Mouse (Mus musculus) embryonic facial prominence, embryonic 11.5 days (tissue): ENCODE results near the gene Smg1. TPM values are rescaled to one million over a fixed set of nuclear protein-coding genes. Genes with fewer than 3 reads are reported as not detected.

Source experiments
- ATAC-seq: fragments of 200-750 bp; cut with Nextera tagmentation; replicated peaks from 2 replicates; pipeline ENCODE4 v1.8.0; 2017; ENCODE audit warnings: low read depth; ENCODE audit not compliant: insufficient number of reproducible peaks, low FRiP score, low TSS enrichment
- DNase-seq: peaks from one replicate; pipeline ENCODE4 v3.0.0-alpha.2; 2015; ENCODE audit warnings: low spot score
- H3K27ac ChIP-seq: fragments of 300-500 bp; sonication (generic); replicated peaks from 2 replicates; pipeline ENCODE4 v1.5.1; 2014; ENCODE audit warnings: mild to moderate bottlenecking, low read depth, low read length, control low read depth
- H3K27me3 ChIP-seq: fragments of 300-500 bp; sonication (generic); 2 replicates; pipeline ENCODE4 v1.6.1; 2014; ENCODE audit warnings: mild to moderate bottlenecking, low read length, moderate library complexity, mixed read lengths; ENCODE audit not compliant: control insufficient read depth, insufficient read depth
- H3K36me3 ChIP-seq: fragments of 300-500 bp; sonication (generic); replicated peaks from 2 replicates; pipeline ENCODE4 v1.6.1; 2014; ENCODE audit warnings: low read depth, mild to moderate bottlenecking, low read length, moderate library complexity, mixed read lengths; ENCODE audit not compliant: control insufficient read depth, insufficient read depth
- H3K4me1 ChIP-seq: fragments of 300-500 bp; sonication (generic); 2 replicates; pipeline ENCODE4 v1.6.1; 2014; ENCODE audit warnings: low read length, mixed read lengths; ENCODE audit not compliant: control insufficient read depth, insufficient read depth
- H3K4me2 ChIP-seq: fragments of 300-500 bp; sonication (generic); 2 replicates; pipeline ENCODE4 v1.6.1; 2014; ENCODE audit warnings: low read depth, mild to moderate bottlenecking, control low read depth, low read length, moderate library complexity
- H3K4me3 ChIP-seq: fragments of 300-500 bp; sonication (generic); 2 replicates; pipeline ENCODE4 v1.5.1; 2014; ENCODE audit warnings: low read depth, low read length, control low read depth
- H3K9ac ChIP-seq: fragments of 300-500 bp; sonication (generic); replicated peaks from 2 replicates; pipeline ENCODE4 v1.6.1; 2014; ENCODE audit warnings: mild to moderate bottlenecking, control low read depth, low read length
- H3K9me3 ChIP-seq: fragments of 300-500 bp; sonication (generic); replicated peaks from 2 replicates; pipeline ENCODE4 v1.6.1; 2016; ENCODE audit warnings: mild to moderate bottlenecking, low read length, inconsistent platforms, mixed read lengths; ENCODE audit not compliant: control insufficient read depth
- WGBS: fragments of 180-500 bp; shearing (Covaris S2); extraction: QIAGEN DNeasy Blood & Tissue Kit; methylation state at CpG from one replicate; pipeline ENCODE4 v1.1.7; 2014; 5-methylcytosine and 5-hydroxymethylcytosine counted together
- polyA plus RNA-seq: library from polyadenylated mRNA; unstranded; fragments of >200 nt; fragmentation: Nextera tagmentation; extraction: Ambion mirVana; gene quantifications from 2 replicates; pipeline ENCODE4 v1.2.1, GENCODE M21; 2014

Smg1 gene
- polyA plus RNA-seq, 1 experiment from 2014 or later = 17.6 TPM

- no peaks in the 10 kb centered on the region for H3K27me3 ChIP-seq
- no peaks in the 10 kb centered on the region for H3K4me1 ChIP-seq
- peaks cover 3% of the 10 kb centered on the region; the same call in 1 of the 2 replicates for H3K36me3 ChIP-seq
- H3K4me3 ChIP-seq = no peak overlapping the region
- no peak for DNase-seq
- no peak overlapping the region for H3K27ac ChIP-seq
- no peak overlapping the region for H3K9ac ChIP-seq
- no peak for ATAC-seq
- WGBS = 95% methylated on average over 8 of the region's 8 CpGs
- H3K4me2 ChIP-seq = no peak overlapping the region
- no peaks in the 10 kb centered on the region for H3K9me3 ChIP-seq
Measured at GRCm38 (mm10) chr7:118163006-118163405, 80.5 kb downstream of the Smg1 start.

- WGBS = 96% methylated on average over 3 of the region's 3 CpGs
- DNase-seq (no peak), ATAC-seq (no peak)
- no peak overlapping the region for H3K4me3 ChIP-seq
- peaks cover 3% of the 10 kb centered on the region; the same call in 1 of the 2 replicates for H3K36me3 ChIP-seq
- no peak overlapping the region for H3K9ac ChIP-seq
- H3K27ac ChIP-seq = no peak overlapping the region
- H3K27me3 ChIP-seq = no peaks in the 10 kb centered on the region
- no peak overlapping the region for H3K4me2 ChIP-seq
- H3K9me3 ChIP-seq = no peaks in the 10 kb centered on the region
- H3K4me1 ChIP-seq = no peaks in the 10 kb centered on the region
Measured at GRCm38 (mm10) chr7:118160121-118160520, 83.3 kb downstream of the Smg1 start.

GRCm38 (mm10) chr7:118156461-118156860 lies 87.0 kb downstream of the Smg1 start:
- H3K4me3 ChIP-seq = no peak overlapping the region
- H3K4me2 ChIP-seq = no peak overlapping the region
- H3K27me3 ChIP-seq = no peaks in the 10 kb centered on the region
- WGBS = 96% methylated on average over 7 of the region's 7 CpGs
- peaks cover 19% of the 10 kb centered on the region for H3K36me3 ChIP-seq
- ATAC-seq (no peak), DNase-seq (no peak)
- H3K4me1 ChIP-seq = no peaks in the 10 kb centered on the region
- H3K9me3 ChIP-seq = no peaks in the 10 kb centered on the region
- no peak overlapping the region for H3K27ac ChIP-seq
- no peak overlapping the region for H3K9ac ChIP-seq

GRCm38 (mm10) chr7:118154150-118154549 lies 89.3 kb downstream of the Smg1 start:
- no peak for ATAC-seq
- Histone ChIP-seq H3K4me3 (no peak overlapping the region), H3K9ac (no peak overlapping the region), H3K27me3 (no peaks in the 10 kb centered on the region), H3K4me2 (no peak overlapping the region), H3K36me3 (peaks cover 19% of the 10 kb centered on the region), H3K27ac (no peak overlapping the region), H3K9me3 (no peaks in the 10 kb centered on the region), H3K4me1 (no peaks in the 10 kb centered on the region)
- 92% methylated on average over 6 of the region's 6 CpGs for WGBS
- no peak for DNase-seq

- 77% methylated on average over 3 of the region's 3 CpGs for WGBS
Measured at GRCm38 (mm10) chr7:118143602-118144001, 99.9 kb downstream of the Smg1 start.

GRCm38 (mm10) chr7:118143123-118143522 lies 100.3 kb downstream of the Smg1 start:
- Histone ChIP-seq H3K9me3 (no peaks in the 10 kb centered on the region), H3K4me3 (no peak overlapping the region), H3K27ac (no peak overlapping the region), H3K4me1 (no peaks in the 10 kb centered on the region), H3K9ac (no peak overlapping the region), H3K36me3 (peaks cover under 1% of the 10 kb centered on the region), H3K4me2 (no peak overlapping the region), H3K27me3 (no peaks in the 10 kb centered on the region)
- 86% methylated on average over 4 of the region's 4 CpGs for WGBS
- DNase-seq = no peak
- ATAC-seq = no peak

More at GRCm38 (mm10) chr7:118143602-118144001, 99.9 kb downstream of the Smg1 start:
- H3K4me3 ChIP-seq = no peak overlapping the region
- H3K4me1 ChIP-seq = no peaks in the 10 kb centered on the region
- H3K27ac ChIP-seq = no peak overlapping the region
- ATAC-seq (no peak), DNase-seq (no peak)
- H3K27me3 ChIP-seq = no peaks in the 10 kb centered on the region
- H3K9ac ChIP-seq = no peak overlapping the region
- no peak overlapping the region for H3K4me2 ChIP-seq
- no peaks in the 10 kb centered on the region for H3K9me3 ChIP-seq
- H3K36me3 ChIP-seq = peaks cover 3% of the 10 kb centered on the region

GRCm38 (mm10) chr7:118141271-118141670 lies 102.2 kb downstream of the Smg1 start:
- H3K27ac ChIP-seq = no peak overlapping the region
- no peak overlapping the region for H3K4me2 ChIP-seq
- H3K9ac ChIP-seq = no peak overlapping the region
- no peaks in the 10 kb centered on the region for H3K4me1 ChIP-seq
- no peak overlapping the region for H3K4me3 ChIP-seq
- H3K9me3 ChIP-seq = no peaks in the 10 kb centered on the region
- ATAC-seq (no peak), DNase-seq (no peak)
- H3K36me3 ChIP-seq = no peaks in the 10 kb centered on the region; the same call in none of the 2 replicates
- H3K27me3 ChIP-seq = no peaks in the 10 kb centered on the region
- 92% methylated on average over 7 of the region's 7 CpGs for WGBS

GRCm38 (mm10) chr7:118135128-118135527 lies 108.3 kb downstream of the Smg1 start:
- no peak for ATAC-seq
- WGBS = 78% methylated on average over 11 of the region's 11 CpGs
- Histone ChIP-seq H3K27me3 (no peaks in the 10 kb centered on the region), H3K4me1 (no peaks in the 10 kb centered on the region), H3K9ac (no peak overlapping the region), H3K27ac (no peak overlapping the region), H3K4me3 (no peak overlapping the region), H3K36me3 (peaks cover 4% of the 10 kb centered on the region), H3K9me3 (no peaks in the 10 kb centered on the region), H3K4me2 (no peak overlapping the region)
- DNase-seq = no peak
